Mouse (Mus musculus): ENCODE measurements around the gene Nyap2.

DNA sequence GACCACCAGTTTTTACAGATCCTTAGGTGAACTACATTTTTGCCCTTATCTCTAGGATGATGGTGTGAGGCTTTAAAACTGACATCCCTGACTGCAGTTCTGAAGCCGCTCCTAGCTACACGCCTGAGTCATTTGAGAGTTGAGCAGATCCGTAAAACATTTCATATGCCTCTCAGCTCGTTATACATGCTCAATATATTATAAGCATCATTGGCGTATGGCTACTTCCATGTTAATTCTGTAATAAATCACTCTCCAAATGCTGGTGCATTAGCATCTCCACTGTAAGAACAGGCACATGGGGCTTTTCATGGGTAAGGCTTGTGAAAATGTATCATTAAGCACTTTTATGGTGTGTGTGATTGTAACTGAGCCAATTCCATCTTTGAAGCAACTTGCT is 18.4 kb upstream of the Nyap2 start:
- TF ChIP-seq CTCF (IDR thresholded peaks at IDR 0.05; ENCODE audit: borderline replicate concordance, control insufficient read depth, extremely low read depth, insufficient read depth, low read length, poor library complexity), result no peak
- no peak for TF ChIP-seq POLR2A (IDR thresholded peaks at IDR 0.05; ENCODE audit: control insufficient read depth, extremely low read depth, insufficient read depth, low read length, poor library complexity)

Measured in thymus, adult 2 months (tissue).